ENCODE assay signal across 15 mouse cellular contexts in the genomic region with DNA sequence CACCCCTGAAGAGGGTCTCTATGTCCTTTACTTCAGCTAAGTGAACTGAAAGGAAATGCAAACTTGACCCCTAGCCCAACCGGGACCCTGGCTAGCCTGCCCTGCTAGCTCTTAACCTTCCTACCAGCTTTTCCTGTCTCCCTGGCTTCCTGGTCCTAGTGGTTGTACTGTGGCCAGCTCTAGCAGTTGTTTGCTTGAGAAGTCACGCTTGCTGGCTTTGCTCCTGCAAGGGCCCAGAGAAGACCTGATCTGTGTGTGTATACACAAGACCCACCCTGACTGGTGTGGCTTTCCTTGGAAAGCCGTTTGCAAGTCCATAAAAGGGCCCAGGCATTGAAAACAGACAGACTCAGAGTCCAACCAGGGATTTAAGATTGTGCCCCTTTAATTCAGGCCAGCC. TPM values are rescaled to one million over a fixed set of nuclear protein-coding genes. Genes with fewer than 3 reads are reported as not detected.
DNase-seq lines count a peak whose midpoint lies in the region; ATAC-seq and TF ChIP-seq lines count a peak whose summit lies in the region.
"Had no signal": no experiment of that assay in that cellular context is flagged by ENCODE, and none has a peak within 500 bp of the region (broad histone marks: within the 10 kb centered on the region; RNA-seq: fewer than 3 reads in every experiment).

No protein-coding gene starts in this region.

- H3K36me3 ChIP-seq in kidney, adult 2 months (ENCODE audit: control insufficient read depth, insufficient read depth, low read length): no peaks in the 10 kb centered on the region
- no peaks in the 10 kb centered on the region for H3K36me3 ChIP-seq in lung, postnatal 0 days (ENCODE audit: insufficient read depth, low read length)
- no peaks in the 10 kb centered on the region for H3K36me3 ChIP-seq in forebrain, embryonic 15.5 days
- H3K36me3 ChIP-seq: embryonic facial prominence, embryonic 13.5 days; hindbrain, embryonic 15.5 days had no signal

- DNase-seq in gastrocnemius, postnatal 25 days: peak; percentile 12
- no peak for DNase-seq in gastrocnemius, postnatal 4 days (ENCODE audit: low spot score in 2 of 2)
- peak; percentile 63 to 71 for DNase-seq in heart, adult 9 months (ENCODE audit: low spot score in 2 of 2)
- DNase-seq in kidney, adult 2 months: peak; percentile 69
- peak; percentile 66 for DNase-seq in lung, postnatal 0 days (ENCODE audit: low spot score)
- DNase-seq in spleen, postnatal 10 days (ENCODE audit: low spot score in 2 of 2): no peak
- DNase-seq in cerebellum, adult 11-12 months: no peak

- H3K9me3 ChIP-seq in lung, postnatal 0 days (ENCODE audit: low read length): no peaks in the 10 kb centered on the region
- no peaks in the 10 kb centered on the region for H3K9me3 ChIP-seq in forebrain, embryonic 15.5 days
- H3K9me3 ChIP-seq: embryonic facial prominence, embryonic 13.5 days; hindbrain, embryonic 15.5 days had no signal

- 29% methylated on average over 3 of the region's 3 CpGs for WGBS in kidney, adult 2 months
- WGBS in lung, postnatal 0 days: 14% methylated on average over 3 of the region's 3 CpGs
- 66% methylated on average over 3 of the region's 3 CpGs for WGBS in forebrain, embryonic 15.5 days

- TF ChIP-seq POLR2A in kidney, adult 2 months (IDR thresholded peaks at IDR 0.05; ENCODE audit: low read depth, low read length): no peak

- H3K4me3 ChIP-seq in kidney, adult 2 months (ENCODE audit: insufficient read depth, low read depth, low read length): no peak overlapping the region
- no peak overlapping the region for H3K4me3 ChIP-seq in lung, postnatal 0 days (ENCODE audit: low read depth, low read length)
- H3K4me3 ChIP-seq in forebrain, embryonic 15.5 days: no peak overlapping the region
- H3K4me3 ChIP-seq: embryonic facial prominence, embryonic 13.5 days; hindbrain, embryonic 15.5 days had no signal

- ATAC-seq in lung, postnatal 0 days: peak; percentile 69
- no peak for ATAC-seq in forebrain, embryonic 15.5 days (replicated peaks)
- ATAC-seq: CD4-positive, CD25-positive, alpha-beta regulatory T cell, adult 4 months had no signal

- H3K27ac ChIP-seq in kidney, adult 2 months (ENCODE audit: insufficient read depth, low read depth, low read length): peak overlapping the region; percentile 34
- peak overlapping the region; percentile 52 for H3K27ac ChIP-seq in lung, postnatal 0 days (ENCODE audit: low read length)
- no peak overlapping the region for H3K27ac ChIP-seq in forebrain, embryonic 15.5 days (replicated peaks)
- H3K27ac ChIP-seq: embryonic facial prominence, embryonic 13.5 days; hindbrain, embryonic 15.5 days had no signal

- TF ChIP-seq CTCF in kidney, adult 2 months (conservative IDR thresholded peaks at IDR 0.05; ENCODE audit: insufficient read depth, insufficient read length, low read depth, low read length): no peak
- TF ChIP-seq CTCF in lung, postnatal 0 days (IDR thresholded peaks at IDR 0.05): no peak

- no peak for TF ChIP-seq EP300 in lung, postnatal 0 days (IDR thresholded peaks at IDR 0.05)

- no peak overlapping the region; the same call in 1 of the 2 replicates for H3K9ac ChIP-seq in lung, postnatal 0 days (replicated peaks; ENCODE audit: low read depth)
- no peak overlapping the region for H3K9ac ChIP-seq in forebrain, embryonic 15.5 days (replicated peaks)
- H3K9ac ChIP-seq: embryonic facial prominence, embryonic 13.5 days; hindbrain, embryonic 15.5 days had no signal

- H3K4me2 ChIP-seq in lung, postnatal 0 days (replicated peaks; ENCODE audit: low read depth, low read length): no peak overlapping the region
- no peak overlapping the region for H3K4me2 ChIP-seq in forebrain, embryonic 15.5 days (replicated peaks)
- H3K4me2 ChIP-seq: embryonic facial prominence, embryonic 13.5 days; hindbrain, embryonic 15.5 days had no signal

- H3K27me3 ChIP-seq in kidney, adult 2 months (replicated peaks; ENCODE audit: control insufficient read depth, insufficient read depth, low read length): no peaks in the 10 kb centered on the region
- H3K27me3 ChIP-seq in lung, postnatal 0 days (replicated peaks; ENCODE audit: insufficient read depth, low read length): no peaks in the 10 kb centered on the region
- H3K27me3 ChIP-seq in forebrain, embryonic 15.5 days: no peaks in the 10 kb centered on the region
- H3K27me3 ChIP-seq: embryonic facial prominence, embryonic 13.5 days; hindbrain, embryonic 15.5 days had no signal

- H3K4me1 ChIP-seq in kidney, adult 2 months (ENCODE audit: control insufficient read depth, insufficient read depth, low read length): no peaks in the 10 kb centered on the region
- peaks cover 7% of the 10 kb centered on the region; the same call in 1 of the 2 replicates for H3K4me1 ChIP-seq in lung, postnatal 0 days (ENCODE audit: insufficient read depth, low read depth, low read length)
- H3K4me1 ChIP-seq in forebrain, embryonic 15.5 days: no peaks in the 10 kb centered on the region
- H3K4me1 ChIP-seq: embryonic facial prominence, embryonic 13.5 days; hindbrain, embryonic 15.5 days had no signal

RNA-seq across cellular contexts. Expression of gene Tmem98, which starts 7.3 kb away (rescaled TPM):
- 1 to 10 TPM; 2.5 TPM for total RNA-seq in gastrocnemius, postnatal 25 days (2021)
- total RNA-seq in gastrocnemius, postnatal 4 days (2021): 10 to 100 TPM; 13.5 to 13.7 TPM
- polyA plus RNA-seq in kidney, adult 2 months (2012; rRNA removed): 23.0 and 26.3 TPM in 2 replicates
- polyA plus RNA-seq in lung, postnatal 0 days (2015; fragmentation: Nextera tagmentation; extraction: Ambion mirVana): 72.1 and 82.0 TPM in 2 replicates
- polyA plus RNA-seq in forebrain, embryonic 15.5 days (2015; fragmentation: Nextera tagmentation; extraction: Ambion mirVana): 39.9 and 40.2 TPM in 2 replicates
- polyA plus RNA-seq: CD4-positive, CD25-positive, alpha-beta regulatory T cell, adult 4 months had no signal

RNA-seq across cellular contexts. Expression of gene Myo1d, which starts 22.9 kb away (rescaled TPM):
- total RNA-seq in gastrocnemius, postnatal 25 days (2021): 1 to 10 TPM; 3.0 to 3.9 TPM
- total RNA-seq in gastrocnemius, postnatal 4 days (2021): 1 to 10 TPM; 7.4 to 8.4 TPM
- 37.1 and 43.1 TPM in 2 replicates for polyA plus RNA-seq in kidney, adult 2 months (2012; rRNA removed)
- polyA plus RNA-seq in lung, postnatal 0 days (2015; fragmentation: Nextera tagmentation; extraction: Ambion mirVana): 26.4 and 29.6 TPM in 2 replicates
- polyA plus RNA-seq in forebrain, embryonic 15.5 days (2015; fragmentation: Nextera tagmentation; extraction: Ambion mirVana): 1.6 and 1.9 TPM in 2 replicates

RNA-seq across cellular contexts. Expression of gene Spaca3, which starts 55.5 kb away (rescaled TPM):
- total RNA-seq in gastrocnemius, postnatal 25 days (2021): not detected
- total RNA-seq in gastrocnemius, postnatal 4 days (2021): not detected
- 0.27 TPM in 1 of 2 replicates, not detected in the other for polyA plus RNA-seq in kidney, adult 2 months (2012; rRNA removed)
- not detected in 2 replicates for polyA plus RNA-seq in lung, postnatal 0 days (2015; fragmentation: Nextera tagmentation; extraction: Ambion mirVana)
- polyA plus RNA-seq in forebrain, embryonic 15.5 days (2015; fragmentation: Nextera tagmentation; extraction: Ambion mirVana): not detected in 2 replicates
- total RNA-seq: left cerebral cortex, postnatal 10 days; megakaryocyte-erythroid progenitor cell, adult 5-6 weeks had no signal
- polyA plus RNA-seq: CD4-positive, CD25-positive, alpha-beta regulatory T cell, adult 4 months; embryonic facial prominence, embryonic 13.5 days; frontal cortex, adult 2 months; hindbrain, embryonic 15.5 days; neural tube, embryonic 14.5 days had no signal

Comparison
In these comparisons a context has a peak if more than half of its experiments do, and no peak if none do; other contexts are left out.
1. DNase-seq: peak in gastrocnemius, postnatal 25 days (single experiment), heart, adult 9 months (2 of 2), kidney, adult 2 months (single experiment) and lung, postnatal 0 days (single experiment); none in gastrocnemius, postnatal 4 days (0 of 2), spleen, postnatal 10 days (0 of 2) and cerebellum, adult 11-12 months (single experiment).